Mouse (Mus musculus) CD4-positive, CD25-positive, alpha-beta regulatory T cell, adult 2 months (primary cell): ENCODE data around the gene Tlk2.

Experiments used
- DNase-seq: peaks from one replicate; pipeline ENCODE4 v3.0.0-alpha.2; 2012; ENCODE audit warnings: low read depth, low spot score

Gene Tlk2

DNA sequence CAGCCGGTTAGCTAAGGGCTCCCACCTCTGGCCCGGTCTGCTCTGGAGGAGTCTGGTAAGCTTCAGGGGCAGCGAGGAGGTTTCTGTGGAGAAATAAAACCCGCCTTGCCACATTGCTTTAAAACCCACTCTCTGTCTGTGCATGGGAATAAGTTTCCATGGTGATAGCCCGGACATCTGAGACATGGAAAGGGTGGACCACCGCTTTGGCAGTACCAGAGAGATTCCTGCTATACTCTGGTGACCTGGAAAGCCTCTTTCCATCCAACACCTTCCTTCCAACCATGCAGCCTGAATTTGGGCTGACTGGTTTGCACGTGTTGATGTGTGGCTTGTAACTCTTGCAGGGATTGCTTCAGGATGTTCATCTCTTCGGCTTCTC is 135.0 kb downstream of the Tlk2 start:
- no peak for DNase-seq

DNA sequence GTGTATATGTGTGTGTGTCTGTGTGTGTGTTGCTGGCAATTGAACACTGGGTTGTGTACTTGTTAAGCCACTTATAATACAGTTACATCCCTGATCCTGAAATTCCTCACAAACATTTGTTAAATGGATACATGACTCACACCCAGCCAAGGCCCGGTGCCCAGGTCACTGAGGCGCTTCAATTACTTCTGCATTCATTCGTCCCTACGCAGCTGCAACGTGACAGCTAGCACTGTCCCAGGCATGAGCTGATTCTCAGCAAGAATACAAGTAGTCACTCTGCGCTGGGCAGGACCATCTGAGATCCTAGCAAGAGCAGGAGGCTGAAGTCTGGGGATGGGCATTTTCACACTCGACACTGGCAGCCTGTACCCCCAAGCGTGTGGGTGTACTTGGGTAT is 136.7 kb downstream of the Tlk2 start:
- no peak for DNase-seq

DNA sequence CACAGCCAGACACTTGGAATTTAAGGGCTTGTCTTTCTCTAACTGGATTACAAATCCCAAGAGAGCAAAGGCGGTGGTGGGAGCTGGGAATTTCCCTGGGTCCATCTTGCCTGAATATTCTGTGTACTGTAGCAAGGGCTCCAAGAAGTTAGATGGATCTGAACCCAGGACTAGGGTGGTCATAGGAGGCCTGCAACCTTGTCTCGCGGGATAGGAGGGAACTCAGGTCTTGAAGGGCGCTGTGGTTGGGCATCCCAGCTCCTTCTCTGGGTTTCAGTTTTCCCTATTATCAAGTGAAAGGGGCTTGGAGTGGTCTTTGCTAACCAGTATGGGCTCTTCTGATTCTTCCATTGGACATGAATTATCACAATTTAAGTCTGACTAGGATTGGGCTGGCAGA is 137.5 kb downstream of the Tlk2 start:
- no peak for DNase-seq

DNA sequence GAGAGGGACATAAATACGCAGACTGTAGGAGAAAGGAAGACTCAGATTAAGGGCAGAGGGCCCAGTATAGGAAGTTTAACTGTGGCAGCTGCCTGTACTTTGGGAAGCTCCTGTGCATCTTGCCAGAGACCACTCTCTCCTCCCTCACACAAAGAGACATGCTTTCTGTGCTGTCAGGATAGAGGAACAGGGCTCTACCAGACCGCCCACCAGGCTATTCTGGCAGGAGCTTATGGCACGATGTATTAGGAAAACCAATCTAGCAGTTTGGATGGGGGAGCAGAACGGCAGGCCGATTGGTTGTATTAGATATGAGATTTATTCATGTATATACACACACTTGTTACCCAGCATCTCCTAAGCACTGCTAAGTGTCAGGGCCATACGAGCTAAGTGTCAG is 139.2 kb downstream of the Tlk2 start:
- no peak for DNase-seq

DNA sequence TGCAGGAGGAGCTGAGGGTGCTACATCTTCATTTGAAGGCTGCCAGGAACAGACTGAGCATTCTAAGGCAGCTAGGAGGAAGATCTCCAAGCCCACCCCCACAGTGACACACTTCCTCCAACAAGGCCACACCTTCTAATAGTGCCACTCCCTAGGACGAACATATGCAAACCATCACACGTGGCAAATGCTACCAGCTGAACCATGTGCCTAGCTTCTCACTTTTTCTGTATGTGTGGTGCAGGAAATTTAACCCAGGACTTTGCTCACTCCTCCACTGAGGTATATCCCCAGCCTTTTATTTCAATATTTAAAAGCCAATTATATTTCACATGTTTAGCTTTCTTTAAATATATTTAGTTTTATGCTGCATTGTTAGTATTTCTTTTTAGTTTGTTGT is 142.5 kb downstream of the Tlk2 start:
- no peak for DNase-seq

DNA sequence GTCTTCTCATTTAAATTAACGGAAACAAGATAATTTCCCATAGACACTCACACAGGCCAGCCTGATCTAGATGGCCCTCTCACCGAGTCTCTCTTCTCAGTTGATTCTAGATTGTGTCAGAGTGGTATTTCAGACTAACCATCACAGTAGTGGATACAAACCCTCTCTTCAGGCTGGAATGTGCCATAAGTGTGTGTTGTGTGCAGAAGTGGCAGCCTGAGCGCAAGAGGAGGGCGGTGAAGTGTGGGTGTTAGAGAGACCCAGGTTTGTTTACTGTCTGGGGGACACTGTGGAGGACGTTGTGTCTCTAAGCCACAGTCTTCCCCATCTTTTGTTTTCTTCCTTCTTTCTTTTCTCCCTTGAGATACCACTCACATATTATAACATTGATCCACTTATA is 144.9 kb downstream of the Tlk2 start:
- no peak for DNase-seq

DNA sequence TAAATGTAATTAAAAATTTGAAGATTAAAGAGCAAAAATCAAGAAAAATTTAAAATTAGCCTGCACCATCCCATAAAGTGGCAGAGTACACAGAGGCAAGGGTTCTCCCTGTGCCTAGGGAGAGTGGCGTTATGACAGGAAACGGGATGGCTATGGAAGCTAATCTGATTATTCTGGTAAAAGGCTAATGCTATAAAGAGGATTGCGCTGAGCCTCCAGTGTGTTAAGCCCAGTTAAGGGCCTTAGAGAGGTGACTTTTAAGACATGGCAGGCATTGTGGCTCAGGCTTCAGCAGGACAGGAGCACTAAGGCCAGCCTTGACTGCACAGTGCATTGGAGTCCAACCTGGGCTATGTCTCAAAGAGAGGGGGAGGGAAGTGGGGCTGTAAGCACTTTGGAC is 148.5 kb downstream of the Tlk2 start:
- DNase-seq = no peak

DNA sequence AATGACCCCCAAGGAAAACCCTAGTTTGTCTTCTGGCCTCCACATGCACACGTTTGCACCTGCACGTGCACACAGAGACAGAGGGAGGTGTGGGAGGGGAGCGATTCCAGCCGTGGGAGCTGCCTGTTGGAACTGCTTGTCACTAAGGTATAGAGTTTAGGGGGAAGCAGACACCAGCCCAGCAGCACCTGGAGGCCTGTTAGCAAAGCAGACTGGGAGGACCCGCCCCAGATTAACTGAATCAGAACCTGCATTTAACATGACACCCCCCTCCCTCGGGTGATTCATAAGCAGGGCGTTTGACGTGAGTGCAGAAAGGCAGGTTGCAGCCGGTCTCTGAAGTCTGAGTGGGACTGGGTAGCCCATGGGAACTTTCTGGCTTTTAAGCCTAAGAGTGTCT is 151.4 kb downstream of the Tlk2 start:
- no peak for DNase-seq

DNA sequence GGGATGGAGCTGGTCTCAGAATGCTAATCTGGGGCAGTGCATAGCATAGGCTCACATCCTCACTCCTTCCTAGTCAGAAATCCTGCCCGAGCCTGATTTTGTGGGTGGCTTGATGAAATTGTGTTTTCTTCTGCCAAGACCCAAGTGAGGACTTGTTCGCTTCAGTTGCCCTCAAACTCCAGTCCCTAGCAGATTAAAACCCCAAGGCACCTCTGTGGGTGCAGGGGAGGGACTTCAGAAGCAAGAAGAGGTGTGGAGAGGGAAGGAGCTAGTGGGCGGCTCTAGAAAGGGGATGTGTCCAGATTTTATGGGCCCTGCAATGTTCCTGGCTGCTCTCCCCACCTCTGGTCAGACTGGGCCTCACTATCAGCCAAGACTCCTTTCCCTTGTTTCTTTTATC is 152.5 kb downstream of the Tlk2 start:
- no peak for DNase-seq

DNA sequence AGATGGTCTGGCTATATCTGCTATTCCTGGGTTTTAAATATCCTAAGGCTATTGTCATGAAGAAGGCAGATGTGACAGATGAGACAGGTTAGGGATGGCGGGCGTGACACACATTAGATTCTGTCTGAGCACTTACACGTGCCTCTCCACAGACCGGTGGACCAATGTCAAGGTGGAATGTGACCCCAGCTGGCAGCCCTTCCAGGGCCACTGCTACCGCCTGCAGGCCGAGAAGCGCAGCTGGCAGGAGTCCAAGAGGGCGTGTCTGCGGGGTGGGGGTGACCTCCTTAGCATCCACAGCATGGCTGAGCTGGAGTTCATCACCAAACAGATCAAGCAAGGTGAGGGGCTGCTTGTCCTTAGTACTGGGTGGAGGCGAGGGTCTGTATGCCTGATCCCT is 153.1 kb downstream of the Tlk2 start:
- no peak for DNase-seq

DNA sequence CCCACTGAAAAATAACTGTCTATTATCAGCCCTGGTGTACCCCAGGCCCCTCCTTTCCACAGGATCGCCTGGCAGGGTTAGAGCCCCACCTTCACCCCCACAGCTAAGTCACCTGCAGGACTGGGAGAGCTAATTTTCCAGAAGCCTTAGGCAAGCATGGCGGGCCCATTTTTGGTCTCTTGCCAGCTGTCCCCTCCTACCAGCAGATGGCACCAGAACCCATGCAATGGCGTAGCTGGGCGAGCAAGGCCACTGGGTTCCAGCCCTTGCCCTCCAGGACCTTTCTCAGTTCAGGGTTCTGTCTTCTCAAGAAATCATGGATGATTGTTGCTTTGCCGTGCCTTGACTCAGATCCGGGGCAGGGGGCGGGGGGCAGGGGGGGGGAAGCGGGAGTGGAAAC is 153.9 kb downstream of the Tlk2 start:
- DNase-seq = peak; percentile 37
